Mouse (Mus musculus) cerebellum, adult 9-11 months (tissue): ENCODE data around the gene Npas3.

Source experiments
- DNase-seq: peaks from one replicate; pipeline ENCODE4 v3.0.0; 2022

Npas3 gene

GRCm38 (mm10) chr12:53605661-53606060 is 357.2 kb downstream of the Npas3 start:
- DNase-seq: no peak

- DNase-seq: no peak
Observed at GRCm38 (mm10) chr12:53612120-53612519, 363.6 kb downstream of the Npas3 start.

GRCm38 (mm10) chr12:53621271-53621670 is 372.8 kb downstream of the Npas3 start:
- no peak for DNase-seq

GRCm38 (mm10) chr12:53623793-53624192 is 375.3 kb downstream of the Npas3 start:
- no peak for DNase-seq

GRCm38 (mm10) chr12:53624379-53625021 is 376.0 kb downstream of the Npas3 start:
- no peak for DNase-seq

GRCm38 (mm10) chr12:53629483-53630120 is 381.1 kb downstream of the Npas3 start:
- no peak for DNase-seq

- no peak for DNase-seq
Observed at GRCm38 (mm10) chr12:53630607-53631006, 382.1 kb downstream of the Npas3 start.

- no peak for DNase-seq
Observed at GRCm38 (mm10) chr12:53631315-53632106, 383.0 kb downstream of the Npas3 start.

- no peak for DNase-seq
Observed at GRCm38 (mm10) chr12:53638571-53638970, 390.1 kb downstream of the Npas3 start.

GRCm38 (mm10) chr12:53647282-53647681 is 398.8 kb downstream of the Npas3 start:
- no peak for DNase-seq

GRCm38 (mm10) chr12:53656301-53656700 is 407.8 kb downstream of the Npas3 start:
- DNase-seq: no peak

GRCm38 (mm10) chr12:53664084-53664483 is 415.6 kb downstream of the Npas3 start:
- DNase-seq: no peak

- DNase-seq: no peak
Observed at GRCm38 (mm10) chr12:53671846-53672245, 423.4 kb downstream of the Npas3 start.

GRCm38 (mm10) chr12:53677091-53677630 is 428.7 kb downstream of the Npas3 start:
- DNase-seq: no peak

- DNase-seq: no peak
Observed at GRCm38 (mm10) chr12:53678166-53678565, 429.7 kb downstream of the Npas3 start.

- no peak for DNase-seq
Observed at GRCm38 (mm10) chr12:53679161-53679560, 430.7 kb downstream of the Npas3 start.

- DNase-seq: no peak
Observed at GRCm38 (mm10) chr12:53680501-53680900, 432.0 kb downstream of the Npas3 start.

GRCm38 (mm10) chr12:53682036-53682435 is 433.6 kb downstream of the Npas3 start:
- no peak for DNase-seq

GRCm38 (mm10) chr12:53692471-53692870 is 444.0 kb downstream of the Npas3 start:
- no peak for DNase-seq

GRCm38 (mm10) chr12:53694346-53694745 is 445.9 kb downstream of the Npas3 start:
- DNase-seq: no peak

GRCm38 (mm10) chr12:53695324-53695723 is 446.8 kb downstream of the Npas3 start:
- no peak for DNase-seq

GRCm38 (mm10) chr12:53697645-53698044 is 449.2 kb downstream of the Npas3 start:
- DNase-seq: no peak

- DNase-seq: no peak
Observed at GRCm38 (mm10) chr12:53698483-53699227, 450.2 kb downstream of the Npas3 start.
